8 mouse cellular contexts compared by ENCODE assay signal in genomic region chr10:68541139-68541942, GRCm38 (mm10). TPM values are rescaled to one million over a fixed set of nuclear protein-coding genes. Genes with fewer than 3 reads are reported as not detected.
A peak's percentile ranks its signal among the peaks of the same experiment; 100 is the strongest.
DNase-seq lines count a peak whose midpoint lies in the region; ATAC-seq and TF ChIP-seq lines count a peak whose summit lies in the region.

Gene Cabcoco1 (minus strand): TSS chr10:68541896.

- H3K27ac ChIP-seq in hindbrain, postnatal 0 days, result peak within 1 kb of the TSS; percentile 46; the same call in 1 of the 2 replicates

- whole genome bisulfite sequencing in hindbrain, postnatal 0 days, result 9% methylated on average over 17 of the region's 17 CpGs

- H3K27me3 ChIP-seq in E14TG2a.4 (ENCODE audit: insufficient read depth, low read length), result no peaks in the 10 kb centered on the region
- H3K27me3 ChIP-seq in hindbrain, postnatal 0 days (ENCODE audit: insufficient read depth, low read length), result no peaks in the 10 kb centered on the region

- no peaks in the 10 kb centered on the region for H3K36me3 ChIP-seq in E14TG2a.4 (ENCODE audit: insufficient read depth, low read length)
- H3K36me3 ChIP-seq in hindbrain, postnatal 0 days (ENCODE audit: insufficient read depth, low read length), result no peaks in the 10 kb centered on the region

- H3K4me2 ChIP-seq in hindbrain, postnatal 0 days (ENCODE audit: low read depth, low read length), result peak within 1 kb of the TSS; percentile 60

- peak; percentile 6 for DNase-seq in c-Kit-positive CD71-positive TER-119-positive erythroid progenitor cells, embryonic 14.5 days (ENCODE audit: low spot score)
- peak; percentile 74 to 79 for DNase-seq in frontal cortex, postnatal 10 days (ENCODE audit: low spot score in 2 of 2)
- DNase-seq in hindbrain, postnatal 0 days (ENCODE audit: low spot score), result peak; percentile 78
- peak; percentile 58 to 73 for DNase-seq in left cerebral cortex, adult 18-20 months (ENCODE audit: low spot score in 2 of 2)
- peak; percentile 78 for DNase-seq in lung, postnatal 25 days (ENCODE audit: low spot score)
- peak; percentile 60 for DNase-seq in retina, embryonic 14.5 days (ENCODE audit: low spot score)
- peak; percentile 81 to 86 for DNase-seq in thymus, postnatal 36 days

- H3K4me3 ChIP-seq in E14TG2a.4 (replicated peaks; ENCODE audit: low read length), result peak within 1 kb of the TSS; percentile 49
- H3K4me3 ChIP-seq in hindbrain, postnatal 0 days (ENCODE audit: low read length), result peak within 1 kb of the TSS; percentile 32

- peak within 1 kb of the TSS; percentile 10; the same call in 1 of the 2 replicates for H3K9ac ChIP-seq in hindbrain, postnatal 0 days (replicated peaks; ENCODE audit: low read length)

- H3K9me3 ChIP-seq in E14TG2a.4 (ENCODE audit: low read length), result no peaks in the 10 kb centered on the region
- H3K9me3 ChIP-seq in hindbrain, postnatal 0 days (ENCODE audit: low read length), result no peaks in the 10 kb centered on the region

- H3K4me1 ChIP-seq in E14TG2a.4 (replicated peaks; ENCODE audit: low read depth, low read length), result peaks cover 24% of the 10 kb centered on the region
- peaks cover 5% of the 10 kb centered on the region for H3K4me1 ChIP-seq in hindbrain, postnatal 0 days (ENCODE audit: insufficient read depth, low read length)

- peak; percentile 75; the same call in 1 of the 2 replicates for ATAC-seq in hindbrain, postnatal 0 days

- TF ChIP-seq CTCF in E14TG2a.4 (conservative IDR thresholded peaks at IDR 0.05; ENCODE audit: low read length), result no peak
- TF ChIP-seq CTCF in hindbrain, postnatal 0 days (IDR thresholded peaks at IDR 0.05; ENCODE audit: low read depth), result peak; percentile 17

RNA-seq across cellular contexts. Expression of gene Cabcoco1, which starts in this region (rescaled TPM):
- total RNA-seq in hindbrain, postnatal 0 days (2014; rRNA removed), result 0.94 and 4.3 TPM in 2 replicates
- polyA plus RNA-seq in hindbrain, postnatal 0 days (2015; fragmentation: Nextera tagmentation; extraction: Ambion mirVana), result 5.4 and 6.4 TPM in 2 replicates
- total RNA-seq in left cerebral cortex, adult 18-20 months (2021), result 1 to 10 TPM; 1.7 to 2.5 TPM

Comparison
In these comparisons a context has a peak if more than half of its experiments do, and no peak if none do; other contexts are left out.
1. Peak in every context shown above with its lines: DNase-seq, ATAC-seq, H3K4me3 ChIP-seq and H3K27ac ChIP-seq.
2. DNase-seq: peak in every context shown above with its lines; median percentile 84 in thymus, postnatal 36 days; 78 in hindbrain, postnatal 0 days; 78 in lung, postnatal 25 days; 76 in frontal cortex, postnatal 10 days; 66 in left cerebral cortex, adult 18-20 months; 60 in retina, embryonic 14.5 days; 6 in c-Kit-positive CD71-positive TER-119-positive erythroid progenitor cells, embryonic 14.5 days.